Mouse (Mus musculus) cortical plate, adult 2 months (tissue): Measurements from ENCODE around the gene Gm20379.

ENCODE experiments used
- CTCF ChIP-seq: fragments of 200-500 bp; IDR thresholded peaks from 2 replicates; pipeline ENCODE4 v1.5.1; 2011; ENCODE audit warnings: mild to moderate bottlenecking, control low read depth, low read length; ENCODE audit not compliant: insufficient read depth; ENCODE audit errors: extremely low read depth
- POLR2A ChIP-seq: fragments of 200-500 bp; IDR thresholded peaks from 2 replicates; pipeline ENCODE4 v1.6.1; 2011; ENCODE audit warnings: mild to moderate bottlenecking, low read length, control low read depth; ENCODE audit not compliant: insufficient read depth; ENCODE audit errors: extremely low read depth

DNA sequence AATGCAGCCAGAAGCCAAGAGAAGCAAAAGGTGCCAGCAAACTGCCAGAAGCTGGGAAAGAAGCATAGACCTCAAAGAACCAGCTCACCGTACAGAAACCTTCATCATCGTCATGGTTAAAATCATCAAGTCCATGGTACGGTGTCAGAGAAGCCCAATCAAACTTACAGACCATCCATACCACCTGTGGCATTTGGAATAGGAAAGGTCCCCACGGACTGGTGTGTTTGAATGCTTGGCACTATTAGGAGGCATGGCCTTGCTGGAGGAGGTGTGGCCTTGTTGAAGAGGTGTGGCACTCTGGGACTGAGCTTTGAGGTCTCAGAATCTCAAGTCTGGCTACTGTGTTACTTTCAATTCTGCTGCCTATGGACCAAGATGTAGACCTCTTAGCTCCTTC lies 9.3 kb upstream of the Gm20379 start:
- TF ChIP-seq POLR2A (no peak), CTCF (no peak)
